Mouse (Mus musculus) bone marrow, adult 2 months (tissue): Measurements from ENCODE around the gene Slc24a3.

Source experiments
- CTCF ChIP-seq: fragments of 200-500 bp; IDR thresholded peaks from 2 replicates; pipeline ENCODE4 v1.5.1; 2011; ENCODE audit warnings: low read length, control low read depth; ENCODE audit not compliant: control insufficient read depth, insufficient read depth
- POLR2A ChIP-seq: fragments of 200-500 bp; IDR thresholded peaks from 2 replicates; pipeline ENCODE4 v1.6.1; 2011; ENCODE audit warnings: low read depth, mild to moderate bottlenecking, control low read depth, low read length, borderline replicate concordance; ENCODE audit not compliant: control insufficient read depth

GRCm38 (mm10) chr2:145385773-145386172 lies 218.2 kb downstream of the Slc24a3 start:
- TF ChIP-seq POLR2A (no peak), CTCF (no peak)
